Mouse (Mus musculus): ENCODE results near the gene Mesp2. TPM values are rescaled to one million over a fixed set of nuclear protein-coding genes. Genes with fewer than 3 reads are reported as not detected.
A peak's percentile ranks its signal among the peaks of the same experiment; 100 is the strongest.

The Mesp2 gene
- polyA plus RNA-seq, 1 experiment: not detected

DNA sequence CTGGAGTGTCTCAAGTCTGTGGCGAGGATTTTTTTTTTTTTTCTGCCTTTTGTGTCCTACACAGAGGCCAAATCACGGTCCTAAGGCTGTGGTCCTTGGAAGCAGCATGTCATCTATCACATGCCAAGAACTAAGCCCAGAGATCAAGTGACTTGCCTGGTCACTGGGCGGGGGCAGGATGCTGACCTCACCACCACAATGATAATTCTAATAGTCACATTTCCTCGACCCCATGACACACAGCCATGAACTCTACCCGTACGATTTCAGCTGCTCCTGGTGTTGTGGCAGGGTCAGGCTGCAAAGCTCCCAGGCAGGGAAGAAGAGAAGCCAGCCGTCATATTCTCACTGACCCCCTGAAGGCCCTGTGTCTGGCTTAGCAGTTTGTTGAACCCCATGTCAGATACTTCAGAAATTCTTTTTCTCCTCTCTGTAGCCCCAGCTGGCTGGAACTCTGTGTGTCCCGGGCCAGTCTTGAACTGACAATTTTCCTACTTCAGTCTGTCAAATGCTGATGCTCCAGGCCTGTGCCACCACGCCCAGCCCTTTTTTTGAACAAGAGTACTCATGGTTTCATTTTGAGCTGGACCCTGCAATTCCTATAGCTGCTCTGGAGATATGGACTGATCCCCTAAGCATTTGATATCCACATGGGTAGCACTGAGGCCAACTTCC is 48.6 kb downstream of the Mesp2 start:
- Histone ChIP-seq H3K4me1 (ENCODE audit: control insufficient read depth, insufficient read depth, low read length) (peaks cover 55% of the 10 kb centered on the region), H3K27ac (ENCODE audit: insufficient read depth, low read depth, low read length) (peak overlapping the region; percentile 99)

GRCm38 (mm10) chr7:79860811-79861210 is 50.3 kb downstream of the Mesp2 start, which contains the start of gene Anpep:
Gene Anpep, minus strand, starts transcription at chr7:79861059.
- Histone ChIP-seq H3K27ac (ENCODE audit: insufficient read depth, low read depth, low read length) (peak within 1 kb of the TSS; percentile 93), H3K4me3 (ENCODE audit: insufficient read depth, low read length) (no peak within 1 kb of the TSS), H3K4me1 (ENCODE audit: control insufficient read depth, insufficient read depth, low read length) (peaks cover 48% of the 10 kb centered on the region)
- TF ChIP-seq CTCF (IDR thresholded peaks at IDR 0.05; ENCODE audit: low read depth, low read length) (no peak), POLR2A (IDR thresholded peaks at IDR 0.05; ENCODE audit: borderline replicate concordance, low read depth, low read length) (no peak)

More for the DNA sequence above, 48.6 kb downstream of the Mesp2 start:
- H3K4me3 ChIP-seq (ENCODE audit: insufficient read depth, low read length): peak overlapping the region; percentile 66
- TF ChIP-seq POLR2A (IDR thresholded peaks at IDR 0.05; ENCODE audit: borderline replicate concordance, low read depth, low read length) (no peak), CTCF (IDR thresholded peaks at IDR 0.05; ENCODE audit: low read depth, low read length) (no peak)

DNA sequence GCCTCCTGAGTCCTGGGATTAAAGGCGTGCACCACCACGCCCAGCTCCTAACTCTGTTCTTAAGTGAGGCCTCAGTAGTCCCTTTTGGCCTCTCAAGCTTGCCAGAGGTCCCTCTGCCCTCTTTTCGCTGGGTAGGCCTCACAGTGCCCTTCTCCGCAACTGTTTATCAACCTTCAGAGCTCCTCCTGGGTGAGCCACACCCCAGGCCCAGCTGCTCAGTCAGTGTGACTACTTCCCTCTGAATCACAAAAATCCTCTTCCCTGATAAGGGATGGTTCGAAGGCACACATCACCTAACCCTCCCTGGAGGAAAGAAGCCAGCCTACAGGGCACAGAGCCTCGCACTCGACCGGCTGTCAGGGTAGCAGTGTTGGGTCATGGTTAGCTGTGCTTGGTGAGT is 51.3 kb downstream of the Mesp2 start:
- peaks cover 42% of the 10 kb centered on the region for H3K4me1 ChIP-seq (ENCODE audit: control insufficient read depth, insufficient read depth, low read length)
- no peak overlapping the region for H3K27ac ChIP-seq (ENCODE audit: insufficient read depth, low read depth, low read length)
- H3K4me3 ChIP-seq (ENCODE audit: insufficient read depth, low read length): no peak overlapping the region
- TF ChIP-seq CTCF (IDR thresholded peaks at IDR 0.05; ENCODE audit: low read depth, low read length): no peak
- TF ChIP-seq POLR2A (IDR thresholded peaks at IDR 0.05; ENCODE audit: borderline replicate concordance, low read depth, low read length): no peak

Other genes starting within 250 kb of the Mesp2 start
- not detected in 2 replicates for gene Rhcg, start 193.1 kb upstream of the Mesp2 start, polyA plus RNA-seq (2012; ENCODE audit: insufficient read depth, insufficient read length, missing spikeins)
- 3.5 and 4.6 TPM in 2 replicates for gene Ticrr, start 150.5 kb upstream of the Mesp2 start, polyA plus RNA-seq (2012; ENCODE audit: insufficient read depth, insufficient read length, missing spikeins)
- 0.60 and 0.71 TPM in 2 replicates for gene Kif7, start 95.0 kb upstream of the Mesp2 start, polyA plus RNA-seq (2012; ENCODE audit: insufficient read depth, insufficient read length, missing spikeins)
- not detected in 2 replicates for gene Plin1, start 77.8 kb upstream of the Mesp2 start, polyA plus RNA-seq (2012; ENCODE audit: insufficient read depth, insufficient read length, missing spikeins)
- 5.8 and 5.9 TPM in 2 replicates for gene Pex11a, start 67.6 kb upstream of the Mesp2 start, polyA plus RNA-seq (2012; ENCODE audit: insufficient read depth, insufficient read length, missing spikeins)
- gene Wdr93, start 67.6 kb upstream of the Mesp2 start, polyA plus RNA-seq (2012; ENCODE audit: insufficient read depth, insufficient read length, missing spikeins): not detected in 2 replicates
- gene Mesp1, start 16.9 kb upstream of the Mesp2 start, polyA plus RNA-seq (2012; ENCODE audit: insufficient read depth, insufficient read length, missing spikeins): not detected in 2 replicates
- 120 and 145 TPM in 2 replicates for gene Anpep, start 50.3 kb downstream of the Mesp2 start, polyA plus RNA-seq (2012; ENCODE audit: insufficient read depth, insufficient read length, missing spikeins)
- gene Ap3s2, start 109.9 kb downstream of the Mesp2 start, polyA plus RNA-seq (2012; ENCODE audit: insufficient read depth, insufficient read length, missing spikeins): 13.7 and 18.6 TPM in 2 replicates
- 9.7 and 10.2 TPM in 2 replicates for gene Arpin, start 124.6 kb downstream of the Mesp2 start, polyA plus RNA-seq (2012; ENCODE audit: insufficient read depth, insufficient read length, missing spikeins)
- gene Zfp710, start 214.1 kb downstream of the Mesp2 start, polyA plus RNA-seq (2012; ENCODE audit: insufficient read depth, insufficient read length, missing spikeins): 125 and 138 TPM in 2 replicates

All from bone marrow macrophage, adult 2 months (primary cell).